Mouse (Mus musculus): ENCODE measurements around the gene Bub1.

Bub1 gene

GRCm38 (mm10) chr2:127831401-127832102 is at the start of gene Bub1:
Gene Bub1, minus strand, starts transcription at chr2:127831865.
- peak; percentile 89 for DNase-seq (ENCODE audit: low read depth)

GRCm38 (mm10) chr2:127881063-127881462 is 49.4 kb upstream of the Bub1 start:
- DNase-seq (ENCODE audit: low read depth): no peak

- DNase-seq (ENCODE audit: low read depth): no peak
Observed at GRCm38 (mm10) chr2:127864381-127864780, 32.7 kb upstream of the Bub1 start.

GRCm38 (mm10) chr2:127854332-127854991 is 22.8 kb upstream of the Bub1 start:
- DNase-seq (ENCODE audit: low read depth): no peak

- DNase-seq (ENCODE audit: low read depth): no peak
Observed at GRCm38 (mm10) chr2:127850371-127850770, 18.7 kb upstream of the Bub1 start.

GRCm38 (mm10) chr2:127846571-127846970 is 14.9 kb upstream of the Bub1 start:
- no peak for DNase-seq (ENCODE audit: low read depth)

- no peak for DNase-seq (ENCODE audit: low read depth)
Observed at GRCm38 (mm10) chr2:127846008-127846407, 14.3 kb upstream of the Bub1 start.

- peak; percentile 24 for DNase-seq (ENCODE audit: low read depth)
Observed at GRCm38 (mm10) chr2:127845346-127845982, 13.8 kb upstream of the Bub1 start.

GRCm38 (mm10) chr2:127842421-127842820 is 10.8 kb upstream of the Bub1 start:
- no peak for DNase-seq (ENCODE audit: low read depth)

GRCm38 (mm10) chr2:127841402-127841801 is 9.7 kb upstream of the Bub1 start:
- DNase-seq (ENCODE audit: low read depth): no peak

- DNase-seq (ENCODE audit: low read depth): no peak
Observed at GRCm38 (mm10) chr2:127839425-127839824, 7.8 kb upstream of the Bub1 start.

GRCm38 (mm10) chr2:127838576-127838975 is 6.9 kb upstream of the Bub1 start, which contains the start of gene Acoxl:
Gene Acoxl, plus strand, starts transcription at chr2:127838876.
- DNase-seq (ENCODE audit: low read depth): no peak

GRCm38 (mm10) chr2:127832833-127833190 is 1.1 kb upstream of the Bub1 start:
- peak; percentile 73 for DNase-seq (ENCODE audit: low read depth)

- DNase-seq (ENCODE audit: low read depth): peak; percentile 16
Observed at GRCm38 (mm10) chr2:127832103-127832832, 603 bp upstream of the Bub1 start.

- peak; percentile 84 for DNase-seq (ENCODE audit: low read depth)
Observed at GRCm38 (mm10) chr2:127791919-127792603, 39.6 kb downstream of the Bub1 start, which contains the start of gene Mtln. Gene Mtln, minus strand, starts transcription at chr2:127792488.

GRCm38 (mm10) chr2:127789651-127790270 is 41.9 kb downstream of the Bub1 start:
- no peak for DNase-seq (ENCODE audit: low read depth)

GRCm38 (mm10) chr2:127789138-127789537 is 42.5 kb downstream of the Bub1 start:
- DNase-seq (ENCODE audit: low read depth): no peak

GRCm38 (mm10) chr2:127788440-127789116 is 43.1 kb downstream of the Bub1 start, which contains the start of gene Nphp1:
Gene Nphp1, minus strand, starts transcription at chr2:127788897.
- DNase-seq (ENCODE audit: low read depth): peak; percentile 60

GRCm38 (mm10) chr2:127787226-127787625 is 44.4 kb downstream of the Bub1 start:
- no peak for DNase-seq (ENCODE audit: low read depth)

- no peak for DNase-seq (ENCODE audit: low read depth)
Observed at GRCm38 (mm10) chr2:127778451-127778850, 53.2 kb downstream of the Bub1 start.

- no peak for DNase-seq (ENCODE audit: low read depth)
Observed at GRCm38 (mm10) chr2:127775013-127775412, 56.7 kb downstream of the Bub1 start.
